Mouse (Mus musculus) CH12.LX (cell line): Measurements from ENCODE around the gene Med4. TPM values are rescaled to one million over a fixed set of nuclear protein-coding genes. Genes with fewer than 3 reads are reported as not detected.

Source experiments
- DNase-seq: peaks from one replicate; pipeline ENCODE4 v3.0.0-alpha.2; 2013; ENCODE audit errors: extremely low read depth
- H3K27ac ChIP-seq: 2 replicates; pipeline ENCODE4 v1.5.1; 2012; ENCODE audit warnings: low read depth, mild to moderate bottlenecking, control low read depth, moderate library complexity; ENCODE audit not compliant: insufficient read depth
- H3K27me3 ChIP-seq: replicated peaks from 2 replicates; pipeline ENCODE3; 2012; ENCODE audit warnings: inconsistent platforms
- H3K36me3 ChIP-seq, 2 experiments: replicated peaks in 1 of 2; 2 replicates each; pipeline versions ENCODE3 to v1.6.1; 2012; ENCODE audit warnings: inconsistent platforms in 1 of 2, low read length in 1 of 2, mild to moderate bottlenecking in 1 of 2, mixed read lengths in 1 of 2, moderate library complexity in 1 of 2; ENCODE audit not compliant: control insufficient read depth in 1 of 2, insufficient read depth in 1 of 2
- H3K4me1 ChIP-seq, 2 experiments: 2 replicates each; pipeline ENCODE4 v1.6.1; 2012; ENCODE audit warnings: inconsistent platforms in 1 of 2, moderate library complexity in 1 of 2; ENCODE audit not compliant: insufficient read depth in 2 of 2, control insufficient read depth in 1 of 2
- H3K4me2 ChIP-seq: 2 replicates; pipeline ENCODE4 v1.6.1; 2012; ENCODE audit warnings: low read depth, mild to moderate bottlenecking, control low read depth; ENCODE audit not compliant: poor library complexity, insufficient read depth, severe bottlenecking
- H3K4me3 ChIP-seq, 3 experiments: fragments of 150-350 bp in 1 of 3; sonication (generic) in 1 of 3; replicated peaks in 1 of 3; 2 replicates each; pipeline versions ENCODE3 to v1.5.1; 2011 to 2012; ENCODE audit warnings: low read depth in 2 of 3, low read length in 2 of 3, mild to moderate bottlenecking in 2 of 3, moderate library complexity in 2 of 3, control low read depth in 1 of 3, improper control_type of control experiment in 1 of 3, inconsistent platforms in 1 of 3, mixed read lengths in 1 of 3; ENCODE audit not compliant: poor library complexity in 1 of 3
- H3K79me2 ChIP-seq: replicated peaks from 2 replicates; pipeline ENCODE4 v1.6.1; 2012; ENCODE audit warnings: mild to moderate bottlenecking, moderate library complexity; ENCODE audit not compliant: control insufficient read depth, poor library complexity, insufficient read depth, severe bottlenecking; ENCODE audit errors: extremely low read depth
- H3K9ac ChIP-seq: 2 replicates; pipeline ENCODE4 v1.6.1; 2012; ENCODE audit warnings: low read depth, mild to moderate bottlenecking, control low read depth, moderate library complexity; ENCODE audit not compliant: insufficient read depth
- H3K9me3 ChIP-seq: replicated peaks from 2 replicates; pipeline ENCODE3; 2012; ENCODE audit warnings: low read length, inconsistent platforms, mixed read lengths
- BHLHE40 ChIP-seq: IDR thresholded peaks from 2 replicates; pipeline ENCODE4 v1.6.1; 2011; ENCODE audit warnings: mild to moderate bottlenecking, low read depth, low read length, improper control_type of control experiment
- CHD1 ChIP-seq: IDR thresholded peaks from 2 replicates; pipeline ENCODE4 v1.6.1; 2012; ENCODE audit warnings: low read depth, low read length, improper control_type of control experiment, inconsistent platforms
- CHD2 ChIP-seq: IDR thresholded peaks from 2 replicates; pipeline ENCODE4 v1.6.1; 2011; ENCODE audit warnings: low read length, improper control_type of control experiment
- E2F4 ChIP-seq: IDR thresholded peaks from 2 replicates; pipeline ENCODE4 v1.6.1; 2011; ENCODE audit warnings: low read depth, low read length, improper control_type of control experiment; ENCODE audit not compliant: insufficient replicate concordance
- ELF1 ChIP-seq: IDR thresholded peaks from 2 replicates; pipeline ENCODE4 v1.6.1; 2014; ENCODE audit warnings: low read depth, mild to moderate bottlenecking, inconsistent platforms, low read length, improper control_type of control experiment
- EP300 ChIP-seq: IDR thresholded peaks from 2 replicates; pipeline ENCODE4 v1.6.1; 2011; ENCODE audit warnings: low read length, improper control_type of control experiment
- ETS1 ChIP-seq: conservative IDR thresholded peaks from 2 replicates; pipeline ENCODE4 v1.6.1; 2012; ENCODE audit warnings: low read depth, mild to moderate bottlenecking, inconsistent platforms, low read length, improper control_type of control experiment, moderate library complexity
- GABPA ChIP-seq: IDR thresholded peaks from 2 replicates; pipeline ENCODE4 v1.6.1; 2012; ENCODE audit warnings: low read depth, low read length, improper control_type of control experiment, inconsistent platforms; ENCODE audit not compliant: insufficient replicate concordance
- HCFC1 ChIP-seq: IDR thresholded peaks from 2 replicates; pipeline ENCODE4 v1.6.1; 2012; ENCODE audit warnings: low read depth, mild to moderate bottlenecking, inconsistent platforms, low read length, improper control_type of control experiment
- IRF4 ChIP-seq: IDR thresholded peaks from 2 replicates; pipeline ENCODE4 v1.6.1; 2014; ENCODE audit warnings: low read depth, mild to moderate bottlenecking, inconsistent platforms, low read length, improper control_type of control experiment
- JUN ChIP-seq: IDR thresholded peaks from 2 replicates; pipeline ENCODE4 v1.6.1; 2011; ENCODE audit warnings: low read depth, mild to moderate bottlenecking, low read length, improper control_type of control experiment, moderate library complexity; ENCODE audit not compliant: insufficient read depth
- KAT2A ChIP-seq: IDR thresholded peaks from 2 replicates; pipeline ENCODE4 v1.6.1; 2012; ENCODE audit warnings: low read length, improper control_type of control experiment, inconsistent platforms; ENCODE audit not compliant: insufficient replicate concordance
- MAFK ChIP-seq: IDR thresholded peaks from 2 replicates; pipeline ENCODE4 v1.6.1; 2011; ENCODE audit warnings: low read length, improper control_type of control experiment; ENCODE audit not compliant: insufficient replicate concordance
- MAZ ChIP-seq: IDR thresholded peaks from 2 replicates; pipeline ENCODE4 v1.6.1; 2012; ENCODE audit warnings: low read depth, mild to moderate bottlenecking, inconsistent platforms, low read length, improper control_type of control experiment, moderate library complexity
- MEF2A ChIP-seq: IDR thresholded peaks from 2 replicates; pipeline ENCODE4 v1.6.1; 2014; ENCODE audit warnings: low read depth, mild to moderate bottlenecking, inconsistent platforms, low read length, improper control_type of control experiment, borderline replicate concordance
- MXI1 ChIP-seq: IDR thresholded peaks from 2 replicates; pipeline ENCODE4 v1.6.1; 2011; ENCODE audit warnings: mild to moderate bottlenecking, low read depth, low read length, improper control_type of control experiment
- MYC ChIP-seq: IDR thresholded peaks from 2 replicates; pipeline ENCODE4 v1.6.1; 2011; ENCODE audit warnings: low read depth, mild to moderate bottlenecking, improper control_type of control experiment, low read length
- NELFE ChIP-seq: IDR thresholded peaks from 2 replicates; pipeline ENCODE4 v1.6.1; 2011; ENCODE audit warnings: low read depth, low read length, improper control_type of control experiment
- NRF1 ChIP-seq: IDR thresholded peaks from 2 replicates; pipeline ENCODE4 v1.6.1; 2014; ENCODE audit warnings: low read depth, mild to moderate bottlenecking, inconsistent platforms, low read length, improper control_type of control experiment, moderate library complexity
- POLR2A ChIP-seq: IDR thresholded peaks from 2 replicates; pipeline ENCODE4 v1.6.1; 2011; ENCODE audit warnings: low read depth, mild to moderate bottlenecking, improper control_type of control experiment, low read length
- RAD21 ChIP-seq: IDR thresholded peaks from 2 replicates; pipeline ENCODE4 v1.6.1; 2011; ENCODE audit warnings: low read depth, mild to moderate bottlenecking, low read length, improper control_type of control experiment, moderate library complexity
- RCOR1 ChIP-seq: conservative IDR thresholded peaks from 2 replicates; pipeline ENCODE4 v1.6.1; 2012; ENCODE audit warnings: low read depth, mild to moderate bottlenecking, inconsistent platforms, low read length, improper control_type of control experiment
- SIN3A ChIP-seq: IDR thresholded peaks from 2 replicates; pipeline ENCODE4 v1.6.1; 2012; ENCODE audit warnings: low read length, improper control_type of control experiment, inconsistent platforms
- SMC3 ChIP-seq: IDR thresholded peaks from 2 replicates; pipeline ENCODE4 v1.6.1; 2011; ENCODE audit warnings: low read depth, low read length, improper control_type of control experiment
- TBP ChIP-seq: conservative IDR thresholded peaks from 2 replicates; pipeline ENCODE4 v1.6.1; 2011; ENCODE audit warnings: low read depth, low read length, improper control_type of control experiment
- USF1 ChIP-seq: IDR thresholded peaks from 2 replicates; pipeline ENCODE4 v1.6.1; 2014; ENCODE audit warnings: low read depth, mild to moderate bottlenecking, inconsistent platforms, low read length, improper control_type of control experiment
- USF2 ChIP-seq: conservative IDR thresholded peaks from 2 replicates; pipeline ENCODE4 v1.6.1; 2011; ENCODE audit warnings: low read depth, low read length, improper control_type of control experiment
- ZC3H11A ChIP-seq: IDR thresholded peaks from 2 replicates; pipeline ENCODE4 v1.6.1; 2012; ENCODE audit warnings: low read depth, mild to moderate bottlenecking, inconsistent platforms, low read length, improper control_type of control experiment
- ZKSCAN1 ChIP-seq: IDR thresholded peaks from 2 replicates; pipeline ENCODE4 v1.6.1; 2012; ENCODE audit warnings: low read depth, inconsistent platforms, low read length, improper control_type of control experiment, borderline replicate concordance
- dilution Hi-C: fragments of 300-500 bp; cut with MboI; formaldehyde crosslinking; loops from 2 replicates; pipeline ENCODE4 v1.14.3; 2020; ENCODE audit warnings: low sequenced_read_pairs; ENCODE audit not compliant: extremely low pct_unique_long_range_greater_than_20kb, extremely low pct_ligation_motif_present
- in situ Hi-C: fragments of 300-500 bp; cut with MboI; formaldehyde crosslinking; loops from 3 replicates; pipeline ENCODE4 v1.14.3; 2019; ENCODE audit warnings: low sequenced_read_pairs, low pct_ligation_motif_present, low pct_unique_long_range_greater_than_20kb, mixed read lengths
- polyA plus RNA-seq: library from polyadenylated mRNA; unstranded; fragments of >175 nt; gene quantifications from 2 replicates; pipeline ENCODE4 v1.2.1, GENCODE M21; 2012; ENCODE audit warnings: low read depth; ENCODE audit not compliant: insufficient read length
- total RNA-seq, 2 experiments: library from RNA; depleted of rRNA; stranded (reverse); fragments of 300-350 nt in 1 of 2; fragments of >200 nt in 1 of 2; gene quantifications; 2 replicates each; pipeline ENCODE4 v1.2.3; 2012 to 2014

Med4 gene
- total and polyA plus RNA-seq, 3 experiments, result 45.6 to 61.5 (median 60.7) TPM

- no peaks in the 10 kb centered on the region for H3K79me2 ChIP-seq
- peaks cover 3 to 15% of the 10 kb centered on the region in 2 experiments; a peak in 2 of 4 replicates for H3K4me1 ChIP-seq
- no peaks in the 10 kb centered on the region for H3K9me3 ChIP-seq
- peak overlapping the region in 2 of 3 experiments; percentile 23 to 50 for H3K4me3 ChIP-seq
- H3K9ac ChIP-seq, result peak overlapping the region; percentile 51; the same call in 1 of the 2 replicates
- no peaks in the 10 kb centered on the region for H3K36me3 ChIP-seq
- in situ Hi-C loops, result no loop called here
- H3K4me2 ChIP-seq, result peak overlapping the region; percentile 67
- no peak overlapping the region for H3K27ac ChIP-seq
- DNase-seq, result no peak
- no peaks in the 10 kb centered on the region for H3K27me3 ChIP-seq
- dilution Hi-C loops, result no loop called here
- TF ChIP-seq HCFC1 (peak; percentile 34), GABPA (no peak), USF2 (no peak), ZKSCAN1 (no peak), USF1 (no peak)
These were observed 14.3 kb downstream of the Med4 start for GRCm38 (mm10) chr14:73524136-73524535.

GRCm38 (mm10) chr14:73524766-73525448, 15.1 kb downstream of the Med4 start, which contains the start of gene Sucla2:
Sucla2 (plus strand) TSS chr14:73525319.
- in situ Hi-C loops (no loop called here), dilution Hi-C loops (no loop called here)
- peak within 1 kb of the TSS; percentile 80 for H3K9ac ChIP-seq
- TF ChIP-seq E2F4 (no peak), CHD2 (peak; percentile 79; the same call in 1 of the 2 replicates), RAD21 (peak; percentile 60), POLR2A (peak; percentile 60), IRF4 (peak; percentile 78; the same call in 1 of the 2 replicates), RCOR1 (0 out of 2 replicates have a peak, but pooled peaks have one; percentile 47), USF1 (no peak), MAZ (0 out of 2 replicates have a peak, but pooled peaks have one; percentile 60), MYC (0 out of 2 replicates have a peak, but pooled peaks have one; percentile 58), HCFC1 (peak; percentile 93), NRF1 (peak; percentile 65; the same call in 1 of the 2 replicates), BHLHE40 (no peak), SMC3 (peak; percentile 87), NELFE (peak; percentile 84), ELF1 (peak; percentile 88), USF2 (no peak), CHD1 (no peak; the same call in 1 of the 2 replicates), EP300 (0 out of 2 replicates have a peak, but pooled peaks have one; percentile 7), GABPA (no peak; the same call in 1 of the 2 replicates), MAFK (no peak), ETS1 (no peak), JUN (no peak), ZC3H11A (no peak), MEF2A (peak; percentile 83), MXI1 (peak; percentile 75; the same call in 1 of the 2 replicates), ZKSCAN1 (no peak), TBP (no peak), SIN3A (peak; percentile 85), KAT2A (peak; percentile 87; the same call in 1 of the 2 replicates)

More at GRCm38 (mm10) chr14:73524766-73525448, 15.1 kb downstream of the Med4 start, which contains the start of gene Sucla2:
- no peaks in the 10 kb centered on the region for H3K27me3 ChIP-seq
- H3K4me3 ChIP-seq, result peak within 1 kb of the TSS; percentile 48 to 77 (median 50)
- peaks cover 3 to 15% of the 10 kb centered on the region in 2 experiments; a peak in 2 of 4 replicates for H3K4me1 ChIP-seq
- DNase-seq, result peak; percentile 95
- H3K9me3 ChIP-seq, result no peaks in the 10 kb centered on the region
- H3K27ac ChIP-seq, result peak within 1 kb of the TSS; percentile 66
- no peaks in the 10 kb centered on the region for H3K36me3 ChIP-seq
- no peaks in the 10 kb centered on the region for H3K79me2 ChIP-seq
- H3K4me2 ChIP-seq, result peak within 1 kb of the TSS; percentile 67
